Mouse (Mus musculus): ENCODE measurements around the gene Ankrd9. TPM values are rescaled to one million over a fixed set of nuclear protein-coding genes. Genes with fewer than 3 reads are reported as not detected.

The Ankrd9 gene
- total RNA-seq, 2 experiments from 2014 or later = 29.8 to 66.5 TPM

Other genes starting within 250 kb of the Ankrd9 start
- 8.6 and 11.5 TPM in 2 replicates for gene Wdr20, start 241.1 kb downstream of the Ankrd9 start, total RNA-seq (2015; ENCODE audit: low replicate concordance)
- 14.8 and 19.4 TPM in 2 replicates for gene Wdr20, start 241.1 kb downstream of the Ankrd9 start, total RNA-seq (2017; ENCODE audit: low replicate concordance)
- gene Mok, start 138.1 kb downstream of the Ankrd9 start, total RNA-seq (2015; ENCODE audit: low replicate concordance) = not detected in 2 replicates
- 0.14 TPM in 1 of 2 replicates, not detected in the other for gene Mok, start 138.1 kb downstream of the Ankrd9 start, total RNA-seq (2017; ENCODE audit: low replicate concordance)
- gene Zfp839, start 128.8 kb downstream of the Ankrd9 start, total RNA-seq (2015; ENCODE audit: low replicate concordance) = 0.63 and 3.3 TPM in 2 replicates
- 1.4 and 2.1 TPM in 2 replicates for gene Zfp839, start 128.8 kb downstream of the Ankrd9 start, total RNA-seq (2017; ENCODE audit: low replicate concordance)
- gene Cinp, start 89.9 kb downstream of the Ankrd9 start, total RNA-seq (2015; ENCODE audit: low replicate concordance) = 14.6 and 28.6 TPM in 2 replicates
- gene Cinp, start 89.9 kb downstream of the Ankrd9 start, total RNA-seq (2017; ENCODE audit: low replicate concordance) = 23.4 and 26.7 TPM in 2 replicates
- gene Tecpr2, start 89.8 kb downstream of the Ankrd9 start, total RNA-seq (2015; ENCODE audit: low replicate concordance) = 2.3 and 3.6 TPM in 2 replicates
- 2.1 and 2.9 TPM in 2 replicates for gene Tecpr2, start 89.8 kb downstream of the Ankrd9 start, total RNA-seq (2017; ENCODE audit: low replicate concordance)
- 21.3 and 26.9 TPM in 2 replicates for gene Rcor1, start 60.3 kb upstream of the Ankrd9 start, total RNA-seq (2015; ENCODE audit: low replicate concordance)
- 9.8 and 18.0 TPM in 2 replicates for gene Rcor1, start 60.3 kb upstream of the Ankrd9 start, total RNA-seq (2017; ENCODE audit: low replicate concordance)
- 3.1 and 3.3 TPM in 2 replicates for gene Traf3, start 187.3 kb upstream of the Ankrd9 start, total RNA-seq (2015; ENCODE audit: low replicate concordance)
- gene Traf3, start 187.3 kb upstream of the Ankrd9 start, total RNA-seq (2017; ENCODE audit: low replicate concordance) = 2.6 and 4.3 TPM in 2 replicates
- gene 4930595D18Rik, start 205.5 kb upstream of the Ankrd9 start, total RNA-seq (2015; ENCODE audit: low replicate concordance) = not detected in 2 replicates
- not detected in 2 replicates for gene 4930595D18Rik, start 205.5 kb upstream of the Ankrd9 start, total RNA-seq (2017; ENCODE audit: low replicate concordance)

Data from erythroblast, adult 5-6 weeks (primary cell).